Mouse (Mus musculus): ENCODE measurements around the gene 4930412O13Rik. TPM values are rescaled to one million over a fixed set of nuclear protein-coding genes. Genes with fewer than 3 reads are reported as not detected.
A peak's percentile ranks its signal among the peaks of the same experiment; 100 is the strongest.

4930412O13Rik gene
- total and polyA plus RNA-seq, 3 experiments: 0.28 TPM; not detected in 2

DNA sequence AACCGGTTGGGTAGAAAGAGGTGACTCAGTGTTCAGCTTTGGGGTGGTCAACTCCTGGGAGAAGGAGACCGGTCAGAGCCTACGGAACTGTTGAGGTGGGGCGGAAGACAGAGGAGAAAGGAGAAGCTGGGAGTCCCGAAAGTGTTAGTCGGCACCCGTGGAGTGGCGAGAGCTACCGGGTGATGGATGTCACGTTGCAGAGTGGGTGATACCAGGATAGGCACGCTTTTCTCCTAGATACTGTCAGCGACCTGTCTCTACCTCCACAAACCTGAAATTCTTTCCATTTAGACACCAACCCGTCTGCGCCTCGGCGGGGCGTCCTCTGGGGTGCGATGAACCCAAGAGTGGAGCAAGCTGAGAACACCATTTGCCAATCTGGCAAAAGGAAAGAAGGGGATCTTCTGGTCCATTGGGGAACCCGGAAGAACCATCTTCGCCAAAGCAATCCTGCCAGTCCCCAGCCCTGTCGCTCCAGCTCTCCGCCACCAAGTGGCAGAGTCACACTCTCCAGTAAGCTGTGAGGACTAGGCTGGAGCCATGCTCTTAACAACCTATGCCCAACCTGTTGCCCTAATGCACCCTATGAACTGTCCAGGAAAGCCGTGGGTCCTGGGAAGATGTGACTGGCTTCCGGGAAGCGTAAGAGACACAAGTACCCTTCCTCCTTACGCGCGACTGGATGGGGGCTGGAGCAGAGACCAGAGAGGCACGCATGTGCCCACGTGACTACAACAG, 8.0 kb downstream of the 4930412O13Rik start, which contains the start of gene 9230102O04Rik:
TSS of gene 9230102O04Rik (minus strand) at position 628 of the 738 bp plus-strand sequence.
- peaks cover 0 to 2% of the 10 kb centered on the region in 2 experiments; a peak in 1 of 4 replicates for H3K36me3 ChIP-seq (ENCODE audit: control insufficient read depth in 1 of 2, insufficient read depth in 2 of 2, low read length in 2 of 2)
- H3K27ac ChIP-seq (ENCODE audit: control insufficient read depth, low read depth, low read length): peak within 1 kb of the TSS; percentile 65
- no peaks in the 10 kb centered on the region for H3K79me2 ChIP-seq (ENCODE audit: control insufficient read depth, insufficient read depth, low read length, poor library complexity)
- no peaks in the 10 kb centered on the region for H3K27me3 ChIP-seq (ENCODE audit: control insufficient read depth in 1 of 2, insufficient read depth in 2 of 2, low read length in 2 of 2)
- H3K9me3 ChIP-seq (replicated peaks; ENCODE audit: insufficient read depth, low read length): no peaks in the 10 kb centered on the region
- peaks cover 2 to 3% of the 10 kb centered on the region in 2 experiments; a peak in 2 of 4 replicates for H3K4me1 ChIP-seq (ENCODE audit: control insufficient read depth in 1 of 2, insufficient read depth in 2 of 2, low read length in 2 of 2)
- DNase-seq (ENCODE audit: low read depth, low spot score): peak; percentile 93
- peak within 1 kb of the TSS; percentile 76 for H3K9ac ChIP-seq (ENCODE audit: control insufficient read depth, low read depth, low read length, poor library complexity, severe bottlenecking)
- H3K4me3 ChIP-seq (ENCODE audit: control insufficient read depth in 1 of 2, insufficient read depth in 1 of 2, low read depth in 2 of 2, low read length in 2 of 2): peak within 1 kb of the TSS; percentile 93 to 95
- TF ChIP-seq CHD1 (IDR thresholded peaks at IDR 0.05; ENCODE audit: low read depth, low read length) (no peak; the same call in 1 of the 2 replicates), MAX (IDR thresholded peaks at IDR 0.05; ENCODE audit: low read length) (peak; percentile 97), HCFC1 (IDR thresholded peaks at IDR 0.05; ENCODE audit: low read depth, low read length) (peak; percentile 52; the same call in 1 of the 2 replicates), NRF1 (IDR thresholded peaks at IDR 0.05; ENCODE audit: insufficient read depth, low read depth, low read length, poor library complexity, severe bottlenecking) (no peak), SMC3 (IDR thresholded peaks at IDR 0.05; ENCODE audit: low read depth, low read length) (peak; percentile 37), TBP (IDR thresholded peaks at IDR 0.05; ENCODE audit: low read depth, low read length) (no peak; the same call in none of the 2 replicates), EP300 (IDR thresholded peaks at IDR 0.05; ENCODE audit: low read depth in 1 of 2, low read length in 2 of 2) (no peak), TAL1 (IDR thresholded peaks at IDR 0.05; ENCODE audit: low read length) (no peak), MEF2A (IDR thresholded peaks at IDR 0.05; ENCODE audit: extremely low read depth, insufficient replicate concordance, low read depth, low read length, poor library complexity, severe bottlenecking) (no peak), MXI1 (IDR thresholded peaks at IDR 0.05; ENCODE audit: low read depth, low read length) (peak; percentile 87), BHLHE40 (IDR thresholded peaks at IDR 0.05; ENCODE audit: borderline replicate concordance, low read depth, low read length) (peak; percentile 78; the same call in 1 of the 2 replicates), CTCF (IDR thresholded peaks at IDR 0.05 in 2 of 3, conservative IDR thresholded peaks at IDR 0.05 in 1 of 3; ENCODE audit: control insufficient read depth in 1 of 3, insufficient read depth in 1 of 3, low read depth in 2 of 3, low read length in 3 of 3, poor library complexity in 1 of 3, severe bottlenecking in 1 of 3) (peak; percentile 28 to 49 (median 38); a peak in 5 of 6 replicates), UBTF (IDR thresholded peaks at IDR 0.05; ENCODE audit: borderline replicate concordance, insufficient read depth, low read depth, low read length) (no peak), KAT2A (conservative IDR thresholded peaks at IDR 0.05; ENCODE audit: low read depth, low read length) (no peak), SIN3A (IDR thresholded peaks at IDR 0.05; ENCODE audit: low read length) (peak; percentile 70; the same call in 1 of the 2 replicates), POLR2AphosphoS5 (IDR thresholded peaks at IDR 0.05; ENCODE audit: borderline replicate concordance, low read depth, low read length) (no peak), JUND (IDR thresholded peaks at IDR 0.05; ENCODE audit: low read depth, low read length) (no peak), MAZ (IDR thresholded peaks at IDR 0.05; ENCODE audit: low read depth, low read length) (peak; percentile 52; the same call in 1 of the 2 replicates), MYB (IDR thresholded peaks at IDR 0.05; ENCODE audit: low read depth, low read length) (no peak), E2F4 (IDR thresholded peaks at IDR 0.05; ENCODE audit: borderline replicate concordance, low read depth, low read length) (no peak), POLR2A (IDR thresholded peaks at IDR 0.05; ENCODE audit: control insufficient read depth in 1 of 2, insufficient read depth in 1 of 2, low read depth in 1 of 2, low read length in 2 of 2, poor library complexity in 1 of 2) (peak; percentile 35 to 89; a peak in 2 of 4 replicates), RCOR1 (IDR thresholded peaks at IDR 0.05; ENCODE audit: low read depth, low read length) (no peak), CHD2 (IDR thresholded peaks at IDR 0.05; ENCODE audit: low read length) (no peak), MAFK (IDR thresholded peaks at IDR 0.05; ENCODE audit: borderline replicate concordance, low read depth, low read length) (no peak), POLR2AphosphoS2 (IDR thresholded peaks at IDR 0.05; ENCODE audit: low read length) (peak; percentile 38; the same call in 1 of the 2 replicates), ZKSCAN1 (IDR thresholded peaks at IDR 0.05; ENCODE audit: low read depth, low read length) (no peak), ELF1 (IDR thresholded peaks at IDR 0.05; ENCODE audit: low read depth, low read length) (peak; percentile 84), ZC3H11A (IDR thresholded peaks at IDR 0.05; ENCODE audit: low read depth, low read length) (no peak), ZNF384 (IDR thresholded peaks at IDR 0.05; ENCODE audit: low read depth, low read length) (no peak), MYC (IDR thresholded peaks at IDR 0.05; ENCODE audit: low read depth, low read length) (peak; percentile 67), TCF12 (IDR thresholded peaks at IDR 0.05; ENCODE audit: low read depth, low read length) (no peak), GABPA (IDR thresholded peaks at IDR 0.05; ENCODE audit: low read depth, low read length) (no peak), USF1 (IDR thresholded peaks at IDR 0.05; ENCODE audit: low read depth, low read length) (peak; percentile 98), ETS1 (IDR thresholded peaks at IDR 0.05; ENCODE audit: low read depth, low read length) (no peak), USF2 (IDR thresholded peaks at IDR 0.05; ENCODE audit: borderline replicate concordance in 1 of 2, insufficient read depth in 1 of 2, low read depth in 1 of 2, low read length in 2 of 2) (peak in 1 of 2 experiments; percentile 86; a peak in 3 of 4 replicates)

All from MEL (cell line).